Mouse (Mus musculus) layer of hippocampus, adult 11-12 months (tissue): ENCODE results near the gene Pign.

Source experiments
- DNase-seq: peaks from one replicate; pipeline ENCODE4 v3.0.0; 2022; ENCODE audit warnings: low spot score

Gene Pign

DNA sequence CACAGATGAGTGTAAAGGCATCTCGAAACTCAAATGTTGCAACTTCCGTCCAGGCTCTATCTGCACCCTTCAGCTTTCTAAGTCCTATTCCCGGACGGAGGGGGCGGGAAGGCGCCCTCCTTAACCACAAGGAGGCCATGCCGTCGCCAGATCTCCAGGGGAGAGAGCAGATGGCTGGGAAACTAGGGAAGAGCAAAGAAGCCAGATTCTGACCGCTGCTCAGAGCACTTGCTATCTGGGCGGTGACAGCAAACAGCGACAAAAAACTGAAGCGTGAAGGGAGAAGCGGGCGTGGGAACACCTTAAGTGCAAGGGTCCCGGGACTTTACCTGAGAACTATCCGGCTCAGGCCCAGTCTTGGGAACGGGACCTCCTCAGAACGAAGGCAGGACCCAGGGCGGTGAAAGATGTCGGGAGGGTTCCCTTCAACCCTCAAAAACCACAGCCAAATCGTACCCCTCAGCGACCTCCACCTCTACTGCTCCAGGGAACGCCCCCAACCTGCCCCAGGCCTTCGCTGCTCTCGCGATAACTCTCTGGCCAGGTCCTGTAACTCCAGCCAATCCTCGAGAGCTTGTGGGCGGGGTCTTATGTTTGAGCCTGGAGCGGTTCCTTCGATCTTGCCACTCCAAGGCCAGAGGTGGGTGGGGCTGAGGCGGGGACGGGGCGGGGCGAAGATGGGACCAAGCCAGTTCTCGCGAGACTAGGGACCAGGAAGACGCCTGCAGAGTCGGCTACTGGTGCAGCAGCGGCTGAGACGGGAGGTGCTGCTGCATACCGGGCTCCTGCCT is at the start of gene Pign, which contains the start of gene Relch:
Gene Pign, minus strand, starts transcription at position 507 of the 791 bp plus-strand sequence.
Gene Relch, plus strand, starts transcription at position 691 of the 791 bp plus-strand sequence.
- DNase-seq, result peak; percentile 99

DNA sequence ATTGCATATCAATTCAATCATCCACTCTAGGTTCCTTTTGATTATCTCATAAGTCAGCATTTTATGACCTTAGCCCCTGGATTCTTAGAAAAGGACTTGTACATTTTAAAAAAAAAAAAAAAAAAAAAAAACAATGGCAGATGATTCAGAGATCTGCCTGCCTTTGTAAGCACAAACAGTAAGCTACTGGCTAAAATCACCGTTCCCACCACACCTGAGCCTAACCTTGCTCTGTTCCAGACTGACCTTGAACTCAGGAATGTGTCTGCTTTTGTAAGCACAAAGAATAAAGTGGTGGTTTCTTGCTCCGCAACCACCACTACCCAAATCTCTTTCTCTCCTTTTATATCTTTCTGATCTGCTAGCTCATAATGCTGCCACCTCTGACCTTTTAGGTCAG is 49.3 kb upstream of the Pign start:
- DNase-seq, result no peak

DNA sequence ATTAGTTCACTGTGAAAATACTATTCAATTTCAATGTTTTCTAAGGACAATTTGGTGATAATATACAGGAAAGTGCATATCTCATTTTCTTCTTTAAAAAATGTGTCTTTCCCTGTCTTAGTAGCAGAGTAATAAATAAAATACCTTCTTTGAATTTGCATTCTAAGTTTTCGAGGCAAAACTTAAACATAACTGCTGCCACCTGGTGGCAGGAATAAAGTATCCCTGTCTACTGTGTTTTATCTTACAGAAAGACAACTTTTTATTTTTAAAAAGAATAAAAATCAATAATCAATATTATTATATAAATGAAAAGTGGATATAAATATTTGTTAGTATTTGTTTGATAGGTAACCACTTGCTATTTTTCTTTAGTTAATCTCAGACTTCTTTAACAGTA is 47.8 kb upstream of the Pign start:
- DNase-seq, result peak; percentile 29

DNA sequence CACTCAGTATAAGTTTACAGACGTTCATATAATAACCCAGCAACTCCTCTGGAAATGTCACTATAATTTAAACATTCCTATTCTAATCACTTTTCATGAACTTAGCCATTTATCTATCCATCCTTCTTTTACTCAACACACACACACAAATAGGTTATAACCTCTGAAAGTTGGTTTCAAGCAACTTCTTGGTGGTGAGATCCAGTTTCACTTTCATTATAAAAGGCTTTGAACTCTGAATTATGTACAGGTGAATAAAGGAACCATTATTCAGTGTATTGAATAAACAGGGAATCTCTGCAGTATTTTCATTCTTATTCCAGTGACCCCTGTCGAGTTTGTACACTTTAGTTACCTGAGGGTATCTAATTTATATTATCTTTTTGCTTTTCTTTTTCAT is 45.9 kb upstream of the Pign start:
- DNase-seq, result no peak

DNA sequence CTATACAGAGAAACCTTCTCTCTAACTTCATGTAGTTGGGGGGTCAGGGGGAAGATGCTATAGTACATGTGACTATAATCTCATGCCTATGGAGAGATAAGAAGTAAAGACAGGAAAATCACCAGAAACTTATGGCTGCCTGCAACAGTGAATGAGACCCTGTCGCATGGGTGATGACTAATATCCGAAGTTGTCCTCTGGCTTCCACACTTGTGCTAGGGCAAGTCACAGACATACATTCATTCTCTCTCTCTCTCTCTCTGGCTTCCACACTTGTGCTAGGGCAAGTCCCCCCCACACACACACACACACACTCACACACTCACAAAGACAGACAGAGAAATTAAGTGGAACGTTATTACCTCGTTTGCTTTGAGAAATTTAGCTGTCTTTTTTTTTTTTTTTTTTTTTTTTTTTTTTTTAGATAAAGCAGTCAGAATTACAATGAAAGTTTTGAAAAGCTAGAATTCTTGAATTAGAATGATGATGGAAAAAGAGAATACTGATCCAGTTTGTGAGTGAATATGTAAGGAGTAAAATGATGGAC is 37.6 kb upstream of the Pign start:
- no peak for DNase-seq

DNA sequence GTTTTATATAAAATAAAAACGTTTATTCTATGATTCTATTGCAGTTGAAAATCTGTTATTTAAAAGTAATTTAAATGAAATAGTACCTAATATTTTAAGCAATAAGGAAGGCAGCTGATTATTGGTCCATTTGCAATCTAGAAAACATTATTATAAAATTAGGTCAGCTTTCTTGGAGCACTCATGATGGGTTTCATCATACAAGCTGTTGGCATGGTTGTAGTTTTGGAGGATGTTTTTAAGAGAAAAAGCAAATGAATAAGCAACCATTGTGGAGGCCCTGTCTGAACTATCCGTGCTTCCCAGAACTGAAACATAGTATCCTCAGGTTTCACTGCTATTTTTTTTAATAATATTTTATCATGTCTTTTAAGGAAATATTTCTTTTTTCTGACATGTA is 32.1 kb upstream of the Pign start:
- no peak for DNase-seq

DNA sequence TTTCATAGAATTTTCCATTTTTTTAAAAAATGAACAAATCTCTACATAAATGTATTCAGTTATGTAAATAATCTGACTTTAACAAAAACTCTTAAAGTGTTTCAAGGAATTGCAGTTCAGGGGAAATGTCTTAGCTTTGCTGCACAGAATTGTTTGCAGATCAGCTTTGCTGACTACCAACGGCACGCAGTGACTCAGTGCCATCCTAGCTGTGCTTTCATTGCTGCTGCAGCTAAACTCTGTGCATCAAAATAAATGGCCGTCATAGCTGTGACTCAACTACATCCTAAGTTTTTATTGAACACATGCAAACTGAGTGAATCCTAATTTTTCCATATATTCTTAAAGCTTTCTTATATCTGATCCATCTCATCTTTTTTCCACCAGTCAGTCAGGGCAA is 22.0 kb upstream of the Pign start:
- DNase-seq, result no peak

DNA sequence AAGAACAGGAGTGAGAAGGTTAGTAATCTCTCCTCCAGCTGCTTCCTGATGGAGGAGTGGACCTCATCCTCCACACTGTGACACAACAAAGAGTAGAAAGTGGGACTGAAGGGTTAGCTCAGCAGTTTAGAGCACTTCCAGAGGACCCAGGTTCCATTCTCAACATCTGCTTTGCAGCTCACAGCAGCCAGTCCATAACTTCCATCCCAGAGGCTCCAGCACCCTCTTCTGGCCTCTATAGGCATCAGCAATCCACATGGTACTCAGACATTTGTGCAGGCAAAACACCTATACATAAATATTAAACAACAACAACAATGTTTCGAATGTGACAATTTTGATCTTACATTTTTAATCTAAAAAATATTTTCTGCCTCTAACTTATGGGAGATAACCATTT is 17.1 kb upstream of the Pign start:
- no peak for DNase-seq

DNA sequence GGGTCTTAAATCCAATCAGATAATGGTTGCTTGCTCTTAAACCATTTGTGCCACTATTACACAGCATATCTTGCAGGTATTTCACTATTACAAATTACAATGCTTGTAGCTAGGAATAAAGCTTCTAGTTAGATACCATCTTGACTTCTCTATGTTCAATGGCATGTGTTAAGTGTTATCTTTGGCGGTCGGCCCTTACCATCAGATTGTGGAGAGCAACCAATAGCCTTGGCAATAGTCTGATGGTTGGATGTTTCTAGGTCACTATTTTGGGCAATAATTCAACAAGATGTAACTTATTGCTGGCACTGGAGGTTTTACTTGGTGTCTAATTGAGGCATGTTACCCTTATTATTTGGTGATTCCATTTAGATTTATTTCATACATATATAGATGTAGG is 11.3 kb upstream of the Pign start:
- DNase-seq, result no peak

DNA sequence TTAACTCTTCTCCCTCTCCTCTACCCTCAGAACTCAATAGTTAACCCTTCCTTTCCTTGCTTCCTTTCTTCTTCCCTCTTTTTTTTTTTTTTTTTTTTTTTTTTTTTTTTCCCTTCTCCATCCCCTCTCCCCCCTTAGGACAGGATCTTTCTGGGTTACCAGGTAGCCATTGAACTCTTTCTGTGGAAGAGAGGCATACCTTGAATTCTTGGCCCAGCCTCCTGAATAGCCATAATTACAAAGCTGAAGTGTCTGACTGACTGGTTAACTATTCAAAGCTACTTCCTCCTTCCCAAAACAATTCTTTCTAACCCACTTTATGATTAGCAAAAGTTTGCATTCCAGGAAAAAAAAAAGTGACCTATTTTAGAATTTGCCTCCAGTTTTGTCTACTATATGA is 6.2 kb upstream of the Pign start:
- DNase-seq, result no peak

DNA sequence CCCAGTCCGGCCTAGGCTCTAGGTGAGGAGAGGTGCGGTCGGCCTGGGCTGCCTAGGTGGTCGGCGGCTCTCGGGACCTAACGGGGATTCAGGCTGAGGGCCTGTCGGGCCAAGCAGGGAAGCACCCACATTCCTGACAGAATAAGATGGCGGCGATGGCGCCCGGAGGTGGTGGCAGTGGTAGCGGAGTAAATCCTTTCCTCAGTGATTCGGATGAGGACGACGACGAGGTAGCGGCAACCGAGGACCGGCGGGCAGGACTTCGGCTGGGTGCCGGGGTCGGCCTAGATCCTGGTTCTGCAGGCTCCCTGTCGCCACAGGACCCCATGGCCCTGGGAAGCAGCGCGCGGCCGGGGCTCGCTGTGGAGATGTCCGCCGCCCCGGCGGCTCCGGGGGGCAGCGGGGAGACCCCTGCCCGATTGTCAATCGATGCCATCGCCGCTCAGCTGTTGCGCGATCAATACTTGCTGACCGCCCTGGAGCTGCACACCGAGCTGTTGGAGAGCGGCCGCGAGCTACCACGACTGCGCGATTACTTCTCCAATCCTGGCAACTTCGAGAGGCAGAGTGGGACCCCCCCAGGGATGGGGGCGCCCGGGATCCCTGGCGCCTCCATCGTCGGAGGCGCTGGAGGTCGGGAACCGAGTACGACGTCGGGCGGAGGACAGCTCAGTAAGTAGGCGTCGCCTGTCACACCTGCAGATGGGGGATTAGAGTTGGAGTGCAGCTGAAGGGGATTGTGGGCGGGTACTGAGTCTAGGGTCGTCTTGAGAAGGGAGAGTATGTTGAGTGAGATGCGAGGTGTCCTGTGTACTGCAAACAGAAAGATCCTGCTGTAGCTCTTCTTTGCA is 710 bp upstream of the Pign start:
- DNase-seq, result peak; percentile 29

DNA sequence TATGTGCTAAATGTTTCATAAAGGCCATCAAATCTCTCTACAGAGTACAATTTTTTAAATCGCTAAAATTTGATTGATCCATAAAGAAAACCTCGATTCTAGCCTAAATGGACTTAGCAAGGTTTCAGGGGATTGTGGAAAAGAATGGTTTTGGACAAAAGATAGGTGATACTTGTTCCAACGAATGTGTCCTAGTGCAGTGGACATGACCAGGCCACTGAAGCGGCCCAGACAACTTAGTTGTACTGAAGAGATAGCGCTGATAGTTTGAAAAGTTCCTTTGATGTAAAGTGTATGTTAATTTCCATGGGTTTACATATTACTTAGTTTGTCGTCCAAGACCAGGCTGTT is 682 bp downstream of the Pign start:
- no peak for DNase-seq

DNA sequence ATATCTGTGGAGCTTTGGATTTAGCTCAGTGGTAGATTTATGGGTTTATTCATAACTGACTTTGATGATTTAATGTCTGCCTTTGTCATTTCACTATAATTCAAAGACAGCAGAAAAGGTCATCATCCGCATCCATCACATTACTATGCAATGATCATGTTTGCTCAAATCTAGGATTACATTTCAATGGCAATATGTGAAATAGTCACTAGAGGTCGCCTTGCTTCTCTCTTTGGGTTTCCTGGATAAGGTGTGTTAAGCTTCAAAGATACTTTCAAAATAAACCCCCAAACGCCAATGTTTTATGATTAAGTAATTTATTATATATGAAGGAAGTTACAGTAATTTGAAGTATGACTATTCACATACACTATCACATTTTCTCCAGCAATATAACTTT is 3.5 kb downstream of the Pign start:
- DNase-seq, result peak; percentile 71

DNA sequence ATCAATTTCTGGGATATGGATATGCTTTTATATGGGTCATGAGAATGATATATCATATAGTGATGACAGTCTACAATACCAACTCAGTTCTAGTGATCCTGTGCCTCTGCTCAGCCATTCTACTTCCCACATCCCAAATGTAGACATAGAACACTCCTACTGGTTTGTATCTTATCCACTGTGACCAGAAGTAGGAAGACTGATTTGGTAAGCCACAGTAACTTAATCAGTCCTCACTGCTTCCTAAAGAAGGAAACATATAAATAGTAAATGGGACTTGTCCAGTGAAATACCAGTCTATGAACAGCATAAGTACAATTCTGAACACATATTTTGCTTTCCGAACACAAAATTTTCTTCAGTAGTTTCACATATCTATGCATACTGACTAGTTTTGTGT is 9.5 kb downstream of the Pign start:
- no peak for DNase-seq

DNA sequence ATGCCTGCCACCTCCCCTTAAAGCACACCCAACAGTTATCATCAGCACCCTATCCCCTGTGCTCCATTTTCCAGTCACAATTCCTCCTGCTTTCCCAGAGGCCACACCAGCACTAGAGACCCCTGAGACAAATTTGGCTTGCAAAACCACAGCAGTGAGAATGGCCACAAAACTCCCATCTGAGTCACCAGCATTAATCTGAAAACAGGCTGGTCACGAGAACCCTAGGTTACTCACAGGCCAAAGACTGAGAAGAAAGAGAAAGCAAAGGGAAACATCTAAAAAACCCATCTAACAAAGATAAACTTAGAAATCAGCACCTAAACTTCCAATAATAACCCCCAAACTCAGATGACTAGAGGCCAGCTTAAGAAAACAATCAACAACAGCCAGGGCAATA is 12.8 kb downstream of the Pign start:
- no peak for DNase-seq

DNA sequence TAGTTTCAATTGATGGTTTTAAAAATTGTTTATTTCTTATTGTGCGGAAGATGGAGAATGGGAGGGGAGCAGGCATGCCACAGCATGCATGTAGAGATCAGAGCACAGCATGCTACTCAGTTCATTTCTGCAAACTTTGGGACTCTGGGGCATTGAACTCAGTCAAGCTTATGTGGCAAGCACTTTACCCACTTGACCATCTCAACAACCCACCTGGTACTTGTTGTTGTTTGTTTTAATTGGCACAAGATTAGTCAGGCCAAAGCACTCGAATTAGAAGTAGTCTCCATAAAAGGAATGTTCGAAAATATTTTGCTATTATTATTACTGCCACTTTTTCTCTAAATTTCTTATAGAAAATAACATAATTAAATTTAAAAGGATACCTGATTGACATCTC is 19.4 kb downstream of the Pign start:
- DNase-seq, result no peak

DNA sequence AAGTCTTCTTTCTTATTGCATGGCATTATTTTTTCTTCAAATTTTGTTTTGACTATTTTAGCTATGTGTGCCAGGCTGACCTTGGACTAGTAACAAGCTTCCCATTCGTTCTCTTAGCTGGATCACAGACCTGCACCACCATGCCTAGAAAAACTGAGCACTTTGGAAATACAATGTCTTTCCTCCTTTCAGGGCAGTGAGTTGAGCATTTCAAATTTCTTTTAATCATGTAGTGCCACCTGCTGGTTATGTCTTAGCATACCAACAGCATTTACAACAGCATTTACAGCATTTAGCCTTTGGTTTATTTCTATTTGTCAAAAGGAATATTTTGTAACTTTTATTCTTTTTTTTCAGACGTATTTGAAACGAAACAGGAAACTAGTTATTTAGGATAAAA is 33.0 kb downstream of the Pign start:
- DNase-seq, result peak; percentile 39

DNA sequence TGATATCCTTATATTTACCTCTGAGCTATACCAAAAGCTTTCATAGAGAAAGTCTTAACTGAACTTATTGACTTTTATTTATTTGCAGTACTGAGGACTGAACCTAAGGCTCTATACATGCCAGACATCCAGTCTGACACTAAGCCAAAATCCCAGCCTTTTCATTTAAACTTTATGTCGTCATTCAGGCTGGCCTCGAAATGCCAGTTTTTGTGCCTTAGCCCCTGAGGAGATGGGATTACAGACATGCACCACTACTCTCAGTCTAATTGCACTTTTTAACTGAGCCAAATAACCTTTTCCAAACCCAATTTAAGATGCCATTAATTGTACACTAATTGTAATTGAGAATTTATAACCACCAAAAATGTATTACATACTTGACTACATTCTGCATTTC is 73.8 kb downstream of the Pign start:
- DNase-seq, result no peak

DNA sequence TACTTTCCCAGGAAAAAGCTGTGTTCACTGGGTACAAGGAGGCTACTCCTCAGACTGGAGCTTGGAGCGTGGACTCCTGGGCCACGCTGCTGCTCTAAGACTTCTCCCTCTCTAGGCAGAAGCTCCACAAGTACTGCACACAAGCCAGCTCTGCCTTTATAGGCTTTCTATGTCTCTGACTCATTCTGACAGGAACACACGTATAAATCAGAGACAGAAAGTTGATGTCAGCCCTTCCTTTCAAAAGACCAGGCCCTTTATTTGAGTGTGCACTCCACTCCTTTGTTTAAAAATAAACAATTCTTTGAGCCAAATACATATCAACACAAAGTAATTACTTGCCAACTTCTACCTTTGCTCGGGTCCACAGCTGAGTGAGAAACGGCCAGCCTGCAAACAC is 74.8 kb downstream of the Pign start:
- DNase-seq, result no peak

DNA sequence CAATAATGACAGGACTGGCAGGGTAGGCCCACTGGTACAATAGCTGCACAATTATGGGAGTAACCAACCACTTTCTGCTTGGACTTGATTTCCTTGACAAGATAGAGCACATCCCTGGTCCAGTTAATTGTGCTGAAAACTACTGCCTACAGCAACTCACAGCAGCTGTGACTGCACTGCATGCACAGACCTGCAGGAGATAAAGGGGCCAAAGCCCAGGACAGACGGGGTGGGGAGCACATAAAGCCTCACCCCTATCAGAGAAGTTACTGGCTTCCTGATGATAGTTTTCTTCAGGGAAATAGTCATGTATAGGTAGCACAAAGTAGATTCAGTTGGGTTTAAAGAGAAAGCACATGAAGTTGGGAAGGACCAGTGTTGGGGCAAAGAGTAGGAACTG is 80.7 kb downstream of the Pign start:
- DNase-seq, result no peak

DNA sequence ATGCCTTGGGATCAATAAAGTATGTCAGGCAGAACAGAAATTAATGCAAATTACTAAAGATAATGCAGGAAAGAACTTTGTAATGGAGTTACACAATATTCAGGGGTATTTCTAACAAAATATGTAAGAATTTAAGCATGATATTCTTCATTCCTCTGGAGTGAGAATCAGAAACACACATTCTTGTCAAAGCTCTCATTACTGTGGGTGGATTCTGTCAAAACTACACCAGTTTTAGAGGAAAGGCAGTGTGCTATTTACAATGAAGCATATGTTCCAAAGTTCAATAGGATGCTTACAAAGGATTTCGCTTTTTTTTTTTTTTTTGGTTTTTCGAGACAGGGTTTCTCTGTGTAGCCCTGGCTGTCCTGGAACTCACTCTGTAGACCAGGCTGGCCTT is 82.6 kb downstream of the Pign start:
- no peak for DNase-seq

DNA sequence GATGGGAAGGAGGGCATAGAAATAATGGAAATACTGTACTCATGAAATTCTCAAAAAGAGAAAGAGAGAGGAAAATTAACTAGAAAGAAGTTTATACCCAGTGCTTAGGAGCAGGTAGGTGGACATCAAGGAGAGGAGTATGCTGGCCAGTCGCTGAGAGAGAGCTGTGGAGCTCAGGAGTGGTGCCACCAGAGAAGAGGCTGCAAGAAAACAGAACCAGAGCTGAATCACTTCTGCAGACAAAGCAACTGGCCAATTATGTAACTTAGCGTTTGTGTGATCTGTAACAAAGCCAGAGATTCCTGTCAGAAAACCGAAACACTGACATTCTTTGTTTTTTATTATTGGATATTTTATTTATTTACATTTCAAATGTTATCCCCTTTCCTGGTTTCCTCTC is 97.4 kb downstream of the Pign start:
- DNase-seq, result no peak

DNA sequence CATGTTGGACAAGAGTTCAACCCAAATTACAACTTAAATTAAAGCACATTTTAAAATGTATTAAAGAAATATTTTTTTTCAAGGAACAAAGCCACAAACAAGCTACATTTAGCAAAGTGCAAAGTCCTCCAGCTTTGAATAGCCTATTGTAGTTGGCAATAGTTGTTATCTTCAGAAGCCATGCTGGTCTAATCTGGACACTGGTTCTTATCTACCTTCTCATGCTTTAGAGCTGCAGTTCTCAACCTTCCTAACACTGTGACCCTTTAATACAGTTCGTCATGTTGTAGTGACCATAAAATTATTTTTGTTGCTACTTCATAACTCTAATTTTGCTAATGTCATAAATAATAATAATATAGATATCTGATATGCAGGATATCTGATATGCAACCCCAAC is 99.2 kb downstream of the Pign start:
- no peak for DNase-seq
